Mouse (Mus musculus) spleen, adult 2 months (tissue): Measurements from ENCODE around the gene Olfml2a.

Experiments used
- CTCF ChIP-seq: fragments of 200-500 bp; IDR thresholded peaks from 2 replicates; pipeline ENCODE4 v1.5.1; 2011; ENCODE audit warnings: mild to moderate bottlenecking, inconsistent platforms; ENCODE audit not compliant: insufficient read depth, insufficient read length, insufficient replicate concordance; ENCODE audit errors: extremely low read depth
- POLR2A ChIP-seq: fragments of 200-500 bp; IDR thresholded peaks from 2 replicates; pipeline ENCODE4 v1.6.1; 2011; ENCODE audit warnings: low read depth, low read length, inconsistent platforms

DNA sequence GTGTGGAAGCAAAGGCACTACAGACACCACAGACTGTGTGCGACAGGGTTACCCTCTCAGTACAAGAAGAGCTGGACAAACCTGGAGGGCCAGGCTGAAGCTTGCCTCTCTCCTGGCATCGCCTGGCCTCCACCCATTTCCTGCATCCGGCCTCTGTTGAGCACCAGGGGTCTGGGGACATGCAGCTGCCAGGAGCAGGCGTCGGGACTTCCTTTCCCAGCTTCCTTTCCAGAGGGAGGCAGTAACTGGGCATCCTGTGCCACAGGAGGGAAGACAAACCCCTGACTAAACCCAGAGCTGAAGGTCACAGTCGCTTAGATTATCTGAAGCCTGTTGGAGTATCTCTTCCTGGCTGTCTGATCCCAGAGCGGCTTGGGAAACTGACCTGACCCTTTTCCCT, 15.8 kb downstream of the Olfml2a start:
- no peak for TF ChIP-seq CTCF
- TF ChIP-seq POLR2A: no peak
